Mouse (Mus musculus) ZHBTc4 (cell line): ENCODE measurements at regions not wholly inside any gene's neighbourhood (a gene's known extent, or its start where the extent isn't known, plus 50 kb on each side); places are given as distances from the start of the nearest gene placed in this dataset.

Experiments used
- DNase-seq: peaks from one replicate; pipeline ENCODE4 v3.0.0-alpha.2; 2011; ENCODE audit warnings: low read depth, low spot score

GRCm38 (mm10) chr14:79929451-79929850 is 54.4 kb upstream of the Olfm4 start:
- DNase-seq: no peak

DNA sequence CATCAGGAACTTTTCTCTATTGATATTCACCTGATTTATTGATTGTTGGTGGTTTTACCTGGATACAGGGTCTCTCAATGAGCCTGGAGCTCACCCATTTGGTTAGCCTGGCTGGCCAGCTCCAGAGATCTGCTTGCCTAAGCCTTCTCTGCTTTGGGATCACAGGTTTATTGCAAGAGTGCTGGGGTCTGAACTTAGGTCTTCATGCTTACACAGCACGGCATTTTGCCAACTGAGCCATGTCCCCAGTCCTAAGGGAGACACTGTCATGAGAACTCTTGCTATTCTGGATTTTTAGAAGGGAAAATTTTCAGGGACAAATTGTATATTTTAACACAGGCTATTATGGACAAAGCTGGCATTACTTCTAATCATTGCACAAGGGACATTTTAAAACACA is 56.7 kb upstream of the Olfm4 start:
- no peak for DNase-seq

DNA sequence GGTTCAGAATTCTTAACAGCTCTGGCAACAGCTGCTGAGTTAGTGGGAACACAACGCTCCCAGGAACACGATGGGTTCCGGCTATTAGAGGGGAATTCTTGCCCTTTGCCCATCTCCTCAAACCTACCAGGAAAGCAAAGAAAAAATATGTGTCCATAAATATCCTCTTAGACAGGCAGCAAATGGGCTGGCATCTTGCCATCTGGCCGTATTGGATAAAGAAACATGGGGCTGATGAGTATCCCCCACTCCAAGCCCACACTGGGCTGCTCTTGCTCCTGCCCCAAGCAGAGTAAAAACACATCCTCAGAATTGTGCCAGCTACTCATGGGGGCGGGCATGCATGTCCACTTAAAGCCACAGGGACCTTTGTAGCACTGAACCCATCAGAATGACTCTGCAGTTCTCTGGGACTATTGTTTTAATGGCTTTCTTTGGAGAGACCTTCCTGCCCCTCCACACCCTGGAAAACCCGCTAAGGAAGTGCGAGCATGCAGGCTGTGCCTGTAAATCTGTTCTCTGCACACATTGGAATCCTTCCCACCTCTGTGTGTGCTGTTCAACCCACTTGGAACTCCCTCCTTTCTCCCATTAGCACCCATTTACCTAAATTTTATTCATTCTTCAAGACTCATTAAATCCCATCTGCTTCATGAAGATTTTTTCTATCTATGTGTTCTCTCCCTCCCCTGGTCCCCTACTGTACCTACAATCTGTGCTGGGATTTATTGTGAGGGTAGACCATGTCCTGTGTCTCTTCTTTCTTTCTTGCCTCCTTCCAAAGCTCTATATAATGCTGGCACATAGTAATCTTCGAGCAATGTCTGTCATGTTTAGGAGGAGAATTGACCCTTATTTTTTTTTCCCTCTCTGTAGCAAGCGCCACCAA is 66.7 kb upstream of the Olfm4 start:
- no peak for DNase-seq

DNA sequence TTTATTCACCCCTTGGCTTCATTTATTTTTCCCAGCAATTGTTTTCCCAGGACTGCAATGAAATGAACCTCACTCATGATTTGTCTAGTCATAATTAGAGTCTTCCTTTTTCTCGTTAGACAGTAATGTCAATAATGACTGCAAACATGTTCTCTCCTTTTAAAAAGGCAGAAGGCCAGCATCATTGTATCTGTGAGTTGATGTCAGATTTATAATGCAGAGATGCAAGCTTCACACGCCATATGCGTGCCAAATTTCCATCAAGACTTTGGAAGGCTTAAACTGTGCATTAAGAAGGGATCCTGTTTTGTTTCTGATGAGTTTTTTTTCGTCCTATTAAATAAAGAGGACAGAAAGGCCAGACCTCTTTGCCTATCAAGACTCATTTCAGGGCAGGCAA is 68.9 kb upstream of the Olfm4 start:
- no peak for DNase-seq

DNA sequence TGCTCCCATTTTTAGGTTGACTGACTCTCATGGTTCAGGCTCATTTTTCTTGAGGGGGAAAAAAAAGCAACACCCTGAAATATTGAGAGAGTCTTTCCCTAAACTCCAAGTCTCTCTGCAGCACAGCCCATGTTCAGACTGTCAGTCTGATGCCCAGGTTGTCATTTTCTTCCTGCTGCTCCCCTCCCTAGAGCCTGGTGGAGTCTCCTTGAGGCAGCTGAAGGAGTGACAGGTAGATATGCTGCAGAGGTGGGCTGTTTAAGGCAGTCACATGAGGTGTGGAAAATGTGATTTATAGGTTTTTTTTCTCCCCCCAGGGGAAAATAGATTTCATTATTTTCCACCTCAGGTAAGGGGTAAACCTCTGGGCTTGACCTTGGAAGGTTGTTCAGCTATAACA is 70.6 kb upstream of the Olfm4 start:
- no peak for DNase-seq

DNA sequence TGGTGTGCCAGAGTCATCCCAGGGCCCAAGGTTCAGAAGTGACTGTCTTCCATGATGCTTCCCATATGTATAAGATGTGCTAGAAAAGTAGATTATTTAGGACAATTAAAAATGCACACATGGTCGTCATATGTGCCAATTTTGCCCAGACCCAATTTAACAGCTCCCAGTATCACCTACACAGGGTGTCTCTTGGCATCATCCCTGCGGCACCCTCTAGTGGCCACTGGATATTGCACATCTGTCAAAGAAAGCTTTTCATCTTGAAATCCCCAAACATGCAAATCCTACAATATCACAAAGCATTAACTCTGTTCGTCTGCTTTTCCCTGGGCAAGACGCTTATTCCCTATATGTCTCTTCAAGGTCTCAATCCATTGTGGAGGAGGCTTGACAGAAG is 71.3 kb upstream of the Olfm4 start:
- peak; percentile 28 for DNase-seq

- no peak for DNase-seq
Measured at GRCm38 (mm10) chr14:79907761-79908160, 76.1 kb upstream of the Olfm4 start.

GRCm38 (mm10) chr14:79905574-79905973 is 78.3 kb upstream of the Olfm4 start:
- DNase-seq: no peak

DNA sequence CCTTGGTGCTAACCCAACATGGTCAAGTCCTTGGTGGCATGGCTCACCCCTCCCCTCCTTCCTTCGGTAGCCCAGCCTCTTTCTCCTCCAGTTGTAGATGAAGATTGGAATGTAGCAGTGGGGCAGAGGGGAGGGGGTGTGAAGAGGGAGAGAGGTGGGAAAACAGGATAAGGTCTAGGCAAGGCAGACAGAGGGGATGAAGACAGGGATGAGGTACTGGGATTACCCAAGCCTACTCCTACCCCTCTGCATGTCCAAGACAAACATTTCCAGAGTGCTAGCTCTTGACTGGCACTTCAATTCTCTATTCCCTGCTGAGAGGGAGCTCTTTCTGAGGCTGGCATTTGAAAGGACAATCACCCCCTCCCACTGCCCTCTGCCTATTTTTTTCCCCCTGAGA is 81.5 kb upstream of the Olfm4 start:
- DNase-seq: no peak

- DNase-seq: peak; percentile 37
Measured at GRCm38 (mm10) chr14:79898240-79898639, 85.6 kb upstream of the Olfm4 start.

DNA sequence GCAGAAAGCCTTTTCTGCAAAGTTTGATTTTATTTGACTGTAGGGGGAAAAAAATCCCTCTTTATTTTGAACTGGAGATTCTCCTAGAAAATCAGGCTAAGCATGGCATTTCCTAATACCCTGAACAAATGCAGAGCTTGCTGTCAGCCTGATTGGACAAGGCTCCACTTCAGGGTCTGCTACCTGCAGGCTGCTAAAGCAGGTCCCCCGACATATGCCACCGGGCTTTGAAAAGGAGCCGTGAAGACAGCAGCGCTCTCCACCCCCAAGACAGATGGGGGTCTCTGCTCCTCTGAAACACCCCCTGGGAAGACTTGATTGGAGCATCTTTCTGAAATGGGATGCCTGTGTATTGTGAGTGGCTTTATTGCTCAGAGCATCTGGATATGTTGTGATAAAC is 90.6 kb upstream of the Olfm4 start:
- DNase-seq: no peak

GRCm38 (mm10) chr14:79890682-79891081 is 93.2 kb upstream of the Olfm4 start:
- DNase-seq: no peak

GRCm38 (mm10) chr14:79890280-79890679 is 93.6 kb upstream of the Olfm4 start:
- DNase-seq: peak; percentile 17

DNA sequence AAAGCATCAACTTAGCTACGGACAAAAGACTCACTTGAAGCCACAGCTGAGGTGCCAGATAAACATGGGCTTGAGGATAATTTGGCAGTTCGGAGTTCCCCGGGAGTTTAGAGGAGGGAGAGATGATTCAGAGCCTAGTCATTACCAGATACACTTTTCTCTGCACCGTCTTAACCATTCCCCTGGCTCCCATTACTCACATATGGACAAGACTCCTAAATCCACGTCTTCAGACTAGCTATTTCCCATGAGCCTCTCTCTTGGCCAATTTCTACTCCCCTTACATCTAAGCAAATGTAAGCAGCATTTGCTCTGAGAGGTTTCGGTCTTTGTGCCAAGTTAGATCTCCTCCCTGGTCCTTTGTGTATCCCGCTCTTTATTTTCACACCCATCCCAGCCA is 100.4 kb upstream of the Olfm4 start:
- DNase-seq: no peak

- DNase-seq: no peak
Measured at GRCm38 (mm10) chr14:79881726-79882125, 102.2 kb upstream of the Olfm4 start.

DNA sequence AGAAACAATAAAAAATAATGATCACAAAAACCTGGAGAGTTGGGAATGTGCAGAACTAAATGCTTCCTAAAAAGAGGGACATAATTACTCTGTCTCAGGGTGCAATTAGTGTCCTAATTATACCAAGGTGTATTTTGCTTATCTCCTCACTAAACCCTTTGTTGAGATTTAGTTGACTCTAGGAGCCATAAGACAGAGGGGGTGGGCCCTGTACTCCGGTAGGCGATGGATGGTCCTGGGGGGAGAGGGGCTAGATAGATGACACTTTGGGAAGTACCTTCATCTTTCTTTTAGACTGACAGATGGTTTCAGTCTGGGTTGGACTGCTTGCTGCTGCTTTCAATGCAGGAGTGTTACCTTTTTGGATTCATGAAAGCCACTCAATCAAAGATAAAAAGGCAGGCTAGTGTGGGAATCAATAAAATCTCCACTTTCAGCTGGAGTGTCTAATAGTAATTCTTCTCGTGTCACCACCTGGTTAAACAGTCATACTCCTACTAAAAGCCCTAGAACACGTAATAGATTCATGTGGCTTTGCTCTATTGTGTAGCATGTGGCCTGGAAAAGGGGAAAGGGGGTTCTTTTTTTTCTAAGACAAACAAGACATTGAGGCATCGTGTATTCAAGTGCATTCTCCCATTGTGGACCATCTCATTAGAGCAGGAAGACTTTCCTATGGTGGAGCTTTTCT is 103.7 kb upstream of the Olfm4 start:
- DNase-seq: no peak

- DNase-seq: no peak
Measured at GRCm38 (mm10) chr14:79879333-79880035, 104.4 kb upstream of the Olfm4 start.

GRCm38 (mm10) chr14:79878285-79879019 is 105.4 kb upstream of the Olfm4 start:
- no peak for DNase-seq

- DNase-seq: no peak
Measured at GRCm38 (mm10) chr14:79873062-79873461, 102.0 kb upstream of the Pcdh8 start.

DNA sequence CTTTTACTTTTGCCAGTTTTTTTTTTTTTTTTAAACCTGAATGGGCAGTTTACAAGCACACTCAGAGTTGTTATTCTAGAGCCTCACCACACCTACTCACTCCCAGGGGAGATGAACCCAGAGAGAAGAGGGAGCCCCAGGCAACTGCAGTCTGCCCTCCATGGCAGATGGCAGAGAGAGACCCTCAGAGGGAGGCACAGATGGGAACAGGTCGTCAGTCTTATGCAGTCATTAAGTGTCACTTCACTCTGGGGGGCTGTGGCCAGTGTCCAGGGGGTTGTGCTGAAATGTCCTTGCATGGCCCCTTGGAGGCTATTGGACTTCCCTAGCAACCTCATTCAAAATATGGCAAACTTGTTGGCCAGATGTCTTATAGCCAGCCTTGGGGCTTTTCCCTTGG is 101.3 kb upstream of the Pcdh8 start:
- DNase-seq: no peak

- DNase-seq: no peak
Measured at GRCm38 (mm10) chr14:79869325-79869724, 98.2 kb upstream of the Pcdh8 start.

GRCm38 (mm10) chr14:79856245-79856644 is 85.1 kb upstream of the Pcdh8 start:
- DNase-seq: no peak
